Mouse (Mus musculus) cortical plate, adult 2 months (tissue): ENCODE measurements around the gene Glt28d2.

Experiments
- CTCF ChIP-seq: fragments of 200-500 bp; IDR thresholded peaks from 2 replicates; pipeline ENCODE4 v1.5.1; 2011; ENCODE audit warnings: mild to moderate bottlenecking, control low read depth, low read length; ENCODE audit not compliant: insufficient read depth; ENCODE audit errors: extremely low read depth
- POLR2A ChIP-seq: fragments of 200-500 bp; IDR thresholded peaks from 2 replicates; pipeline ENCODE4 v1.6.1; 2011; ENCODE audit warnings: mild to moderate bottlenecking, low read length, control low read depth; ENCODE audit not compliant: insufficient read depth; ENCODE audit errors: extremely low read depth

DNA sequence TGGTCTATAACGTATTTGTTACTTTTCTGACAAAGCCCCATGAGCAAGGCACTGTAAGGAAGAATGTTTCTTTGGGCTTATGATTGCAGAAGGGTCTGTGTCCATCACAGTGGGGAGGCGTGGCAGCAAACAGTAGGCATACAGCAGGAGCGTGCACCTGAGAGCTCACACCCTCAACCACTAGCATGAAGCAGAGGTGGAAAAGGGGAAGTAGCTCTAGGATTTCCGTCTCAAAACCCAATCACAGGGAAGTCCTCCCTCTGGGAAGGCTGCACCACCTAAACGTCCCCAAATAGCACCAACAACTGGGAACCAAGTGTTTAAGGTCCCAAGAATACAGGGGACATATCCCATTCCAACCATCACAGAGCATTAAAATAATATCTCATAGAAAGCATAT is 26.3 kb downstream of the Glt28d2 start:
- TF ChIP-seq CTCF (no peak), POLR2A (no peak)
